Mouse (Mus musculus) stomach, embryonic 14.5 days (tissue): ENCODE data around the gene U2surp. TPM values are rescaled to one million over a fixed set of nuclear protein-coding genes. Genes with fewer than 3 reads are reported as not detected.

Experiments used
- ATAC-seq: fragments of 200-750 bp; cut with Nextera tagmentation; 2 replicates; pipeline ENCODE4 v1.8.0; 2017; ENCODE audit warnings: low read depth, moderate TSS enrichment; ENCODE audit not compliant: insufficient number of reproducible peaks, insufficient read depth, low FRiP score
- H3K27ac ChIP-seq: fragments of 300-500 bp; sonication (generic); 2 replicates; pipeline ENCODE4 v1.5.1; 2014; ENCODE audit warnings: mild to moderate bottlenecking, low read length, moderate library complexity, mixed read lengths
- H3K27me3 ChIP-seq: fragments of 300-500 bp; sonication (generic); 2 replicates; pipeline ENCODE4 v1.6.1; 2014; ENCODE audit warnings: low read length, control low read depth, mixed read lengths; ENCODE audit not compliant: control insufficient read depth, insufficient read depth
- H3K36me3 ChIP-seq: fragments of 300-500 bp; sonication (generic); 2 replicates; pipeline ENCODE4 v1.6.1; 2014; ENCODE audit warnings: mild to moderate bottlenecking, control low read depth, low read length, moderate library complexity, mixed read lengths; ENCODE audit not compliant: control insufficient read depth, insufficient read depth
- H3K4me1 ChIP-seq: fragments of 300-500 bp; sonication (generic); 2 replicates; pipeline ENCODE4 v1.6.1; 2014; ENCODE audit warnings: low read length, control low read depth, mixed read lengths; ENCODE audit not compliant: control insufficient read depth, insufficient read depth
- H3K4me2 ChIP-seq: fragments of 300-500 bp; sonication (generic); replicated peaks from 2 replicates; pipeline ENCODE4 v1.6.1; 2014; ENCODE audit warnings: low read depth, low read length, control low read depth
- H3K4me3 ChIP-seq: fragments of 300-500 bp; sonication (generic); 2 replicates; pipeline ENCODE4 v1.5.1; 2014; ENCODE audit warnings: low read depth, low read length, control low read depth
- H3K9ac ChIP-seq: fragments of 300-500 bp; sonication (generic); replicated peaks from 2 replicates; pipeline ENCODE4 v1.6.1; 2014; ENCODE audit warnings: low read depth, mild to moderate bottlenecking, control low read depth, low read length, moderate library complexity, mixed read lengths
- H3K9me3 ChIP-seq: fragments of 300-500 bp; sonication (generic); 2 replicates; pipeline ENCODE4 v1.6.1; 2016; ENCODE audit warnings: low read depth, low read length, control low read depth; ENCODE audit not compliant: control insufficient read depth
- WGBS: fragments of 180-500 bp; shearing (Covaris S2); extraction: QIAGEN DNeasy Blood & Tissue Kit; methylation state at CpG from one replicate; pipeline ENCODE4 v1.1.7; 2014; 5-methylcytosine and 5-hydroxymethylcytosine counted together
- polyA plus RNA-seq: library from polyadenylated mRNA; unstranded; fragments of >200 nt; fragmentation: Nextera tagmentation; extraction: Ambion mirVana; gene quantifications from 2 replicates; pipeline ENCODE4 v1.2.1, GENCODE M21; 2014

U2surp gene
- polyA plus RNA-seq, 1 experiment from 2014 or later, result 137 TPM

DNA sequence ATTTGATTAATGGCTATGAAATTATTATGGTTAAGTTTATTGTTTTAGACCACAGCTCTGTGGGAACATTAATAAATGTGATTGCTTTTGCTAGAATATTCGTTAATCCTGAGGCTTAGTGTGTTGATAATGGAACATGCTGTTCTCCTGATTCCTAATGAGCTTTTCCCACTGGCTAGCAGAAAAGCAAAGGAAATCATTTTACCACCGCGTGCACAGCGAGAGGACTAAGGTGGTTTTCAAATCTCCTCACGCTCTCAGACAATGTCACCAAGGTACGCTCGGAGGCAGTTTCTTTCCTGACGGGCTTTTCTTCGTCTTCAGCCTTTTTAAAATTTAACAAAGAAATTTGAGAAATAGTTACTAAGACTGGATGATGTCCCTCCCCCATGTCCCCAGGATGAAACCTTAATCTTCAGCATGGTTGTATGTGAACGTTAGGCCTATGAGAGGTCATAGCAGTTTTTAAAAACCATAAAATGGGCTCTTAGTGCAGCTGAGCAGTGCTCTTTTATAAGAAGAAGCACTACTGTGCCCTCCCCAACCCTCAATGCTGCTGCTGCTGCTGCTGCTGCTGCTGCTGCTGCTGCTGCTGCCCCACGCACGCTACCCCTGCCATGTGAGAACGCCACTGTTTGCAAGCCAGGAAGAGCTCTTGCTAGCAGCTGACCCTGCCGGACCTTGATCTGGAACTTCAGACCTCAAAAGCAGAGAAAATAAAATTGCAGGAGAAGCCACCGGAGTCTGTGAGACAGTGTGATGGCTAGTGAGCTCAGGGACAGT is 30.0 kb upstream of the U2surp start:
- ATAC-seq, result no peak
- Histone ChIP-seq H3K4me3 (no peak overlapping the region), H3K27ac (no peak overlapping the region), H3K9me3 (no peaks in the 10 kb centered on the region), H3K4me1 (no peaks in the 10 kb centered on the region), H3K9ac (no peak overlapping the region), H3K4me2 (no peak overlapping the region), H3K36me3 (no peaks in the 10 kb centered on the region), H3K27me3 (no peaks in the 10 kb centered on the region)
- 72% methylated on average over 15 of the region's 15 CpGs for WGBS

- Histone ChIP-seq H3K4me3 (no peak overlapping the region), H3K27ac (no peak overlapping the region), H3K9me3 (no peaks in the 10 kb centered on the region), H3K36me3 (no peaks in the 10 kb centered on the region), H3K4me2 (no peak overlapping the region), H3K27me3 (no peaks in the 10 kb centered on the region), H3K4me1 (no peaks in the 10 kb centered on the region), H3K9ac (no peak overlapping the region)
- ATAC-seq, result no peak
Measured at GRCm38 (mm10) chr9:95541208-95541607, 29.4 kb upstream of the U2surp start.

- no peak overlapping the region for H3K4me2 ChIP-seq
- no peak overlapping the region for H3K27ac ChIP-seq
- H3K36me3 ChIP-seq, result no peaks in the 10 kb centered on the region
- no peaks in the 10 kb centered on the region for H3K27me3 ChIP-seq
- no peak overlapping the region for H3K4me3 ChIP-seq
- H3K9me3 ChIP-seq, result no peaks in the 10 kb centered on the region
- no peaks in the 10 kb centered on the region for H3K4me1 ChIP-seq
- no peak overlapping the region for H3K9ac ChIP-seq
- WGBS, result 59% methylated on average over 4 of the region's 4 CpGs
- ATAC-seq, result no peak
Measured at GRCm38 (mm10) chr9:95540487-95540886, 28.7 kb upstream of the U2surp start.

DNA sequence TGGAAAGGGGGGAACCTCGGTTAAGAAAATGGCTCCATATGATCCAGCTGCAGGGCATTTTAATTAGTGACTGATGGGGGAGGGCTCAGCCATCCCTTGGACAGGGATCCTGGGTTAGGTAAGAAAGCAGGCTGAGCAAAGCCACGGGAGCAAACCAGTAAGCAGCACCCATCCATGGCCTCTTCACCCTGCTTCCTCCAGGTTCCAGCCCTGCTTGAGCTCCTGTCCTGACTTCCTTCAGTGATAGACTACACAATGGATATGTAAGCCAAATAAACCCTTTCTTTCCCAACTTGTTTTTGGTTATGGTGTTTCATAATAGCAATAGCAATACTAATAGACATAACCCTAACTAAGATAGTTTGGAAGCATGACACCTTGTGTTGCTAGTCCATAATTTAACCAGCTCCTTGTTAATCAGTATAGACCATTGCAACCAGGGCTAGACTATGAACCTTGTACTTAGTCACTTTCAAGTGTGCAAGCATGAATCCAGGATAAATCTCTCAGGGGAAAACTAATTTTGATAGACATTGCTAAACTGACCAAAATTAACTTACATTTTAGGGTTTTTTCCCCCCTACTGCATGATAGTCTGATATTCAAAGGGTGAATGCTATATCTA is 27.5 kb upstream of the U2surp start:
- Histone ChIP-seq H3K9me3 (no peaks in the 10 kb centered on the region), H3K27me3 (no peaks in the 10 kb centered on the region), H3K4me2 (no peak overlapping the region), H3K4me1 (no peaks in the 10 kb centered on the region), H3K27ac (no peak overlapping the region), H3K9ac (no peak overlapping the region), H3K36me3 (no peaks in the 10 kb centered on the region), H3K4me3 (no peak overlapping the region)
- WGBS, result 71% methylated on average over 2 of the region's 2 CpGs
- ATAC-seq, result no peak

DNA sequence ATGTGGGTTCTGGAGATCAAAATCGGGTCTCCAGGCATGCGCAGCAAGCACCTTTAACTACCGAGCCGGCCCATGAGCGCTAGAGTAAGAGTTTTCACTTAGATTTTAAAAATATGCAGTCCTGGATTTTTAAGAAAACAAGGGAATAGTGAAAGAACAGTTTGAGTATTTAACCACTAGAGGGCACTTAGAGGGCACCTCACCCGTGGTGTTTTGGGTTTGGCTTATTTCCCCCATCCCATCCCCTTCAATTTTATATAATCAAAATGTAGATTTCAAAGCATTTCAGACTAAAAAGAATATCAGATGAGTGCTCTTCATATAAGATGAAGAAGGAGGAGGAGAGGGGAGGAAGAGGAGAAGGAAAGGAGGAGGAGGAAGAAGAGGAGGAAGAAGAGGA is 22.0 kb upstream of the U2surp start:
- Histone ChIP-seq H3K27me3 (no peaks in the 10 kb centered on the region), H3K4me1 (no peaks in the 10 kb centered on the region), H3K27ac (no peak overlapping the region), H3K9ac (no peak overlapping the region), H3K4me2 (no peak overlapping the region), H3K36me3 (no peaks in the 10 kb centered on the region), H3K4me3 (no peak overlapping the region), H3K9me3 (no peaks in the 10 kb centered on the region)
- WGBS, result 44% methylated on average over 6 of the region's 6 CpGs
- no peak for ATAC-seq

DNA sequence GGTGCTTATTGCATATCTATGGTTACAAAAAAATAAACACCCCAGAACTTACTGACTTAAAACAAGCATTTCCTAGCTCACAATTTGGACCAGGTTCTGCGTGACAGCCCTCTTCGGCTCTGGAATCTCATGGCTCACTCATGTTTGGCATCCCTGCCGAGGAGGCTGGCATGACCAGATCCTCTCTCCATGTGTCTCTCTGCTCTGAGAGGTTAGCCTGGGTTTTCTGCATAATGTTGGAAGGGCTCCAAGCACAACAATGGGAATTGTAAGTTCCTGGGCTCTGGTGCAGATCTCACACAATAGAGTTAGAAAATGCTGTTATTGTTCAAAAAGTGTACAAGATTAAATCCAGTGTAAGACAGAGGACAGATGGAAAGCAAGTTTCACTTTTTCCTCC is 19.3 kb upstream of the U2surp start:
- Histone ChIP-seq H3K4me2 (no peak overlapping the region), H3K27me3 (no peaks in the 10 kb centered on the region), H3K9me3 (no peaks in the 10 kb centered on the region), H3K4me1 (no peaks in the 10 kb centered on the region), H3K27ac (no peak overlapping the region), H3K4me3 (no peak overlapping the region), H3K9ac (no peak overlapping the region), H3K36me3 (no peaks in the 10 kb centered on the region)
- WGBS, result 83% methylated on average over 3 of the region's 3 CpGs
- no peak for ATAC-seq

GRCm38 (mm10) chr9:95527676-95528075 is 15.9 kb upstream of the U2surp start:
- no peaks in the 10 kb centered on the region for H3K27me3 ChIP-seq
- ATAC-seq, result no peak
- WGBS, result 44% methylated on average over 2 of the region's 2 CpGs
- no peak overlapping the region for H3K4me3 ChIP-seq
- H3K4me2 ChIP-seq, result no peak overlapping the region
- H3K4me1 ChIP-seq, result no peaks in the 10 kb centered on the region
- no peak overlapping the region for H3K27ac ChIP-seq
- no peaks in the 10 kb centered on the region for H3K9me3 ChIP-seq
- H3K9ac ChIP-seq, result no peak overlapping the region
- no peaks in the 10 kb centered on the region for H3K36me3 ChIP-seq

- Histone ChIP-seq H3K4me1 (no peaks in the 10 kb centered on the region), H3K27me3 (no peaks in the 10 kb centered on the region), H3K4me2 (no peak overlapping the region), H3K9ac (no peak overlapping the region), H3K9me3 (no peaks in the 10 kb centered on the region), H3K36me3 (no peaks in the 10 kb centered on the region), H3K27ac (no peak overlapping the region), H3K4me3 (no peak overlapping the region)
- 12% methylated on average over 2 of the region's 2 CpGs for WGBS
- no peak for ATAC-seq
Measured at GRCm38 (mm10) chr9:95525961-95526360, 14.2 kb upstream of the U2surp start.

- Histone ChIP-seq H3K9me3 (no peaks in the 10 kb centered on the region), H3K4me1 (no peaks in the 10 kb centered on the region), H3K4me3 (no peak overlapping the region), H3K27ac (no peak overlapping the region), H3K9ac (no peak overlapping the region), H3K4me2 (no peak overlapping the region), H3K27me3 (no peaks in the 10 kb centered on the region), H3K36me3 (no peaks in the 10 kb centered on the region)
- no peak for ATAC-seq
- 78% methylated on average over 6 of the region's 6 CpGs for WGBS
Measured at GRCm38 (mm10) chr9:95525376-95525775, 13.6 kb upstream of the U2surp start.
